Mouse (Mus musculus) splenic B cell, adult 2 months (primary cell): ENCODE measurements at regions not wholly inside any gene's neighbourhood (a gene's known extent, or its start where the extent isn't known, plus 50 kb on each side); places are given as distances from the start of the nearest gene placed in this dataset.

Experiments
- DNase-seq: peaks from one replicate; pipeline ENCODE4 v3.0.0-alpha.2; 2011; ENCODE audit warnings: low read depth, low spot score
- H3K27me3 ChIP-seq: 2 replicates; pipeline ENCODE4 v1.6.1; 2012; ENCODE audit warnings: mild to moderate bottlenecking, low read length, moderate library complexity, mixed read lengths; ENCODE audit not compliant: control insufficient read depth, poor library complexity, insufficient read depth, severe bottlenecking
- H3K36me3 ChIP-seq: 2 replicates; pipeline ENCODE4 v1.6.1; 2012; ENCODE audit warnings: mild to moderate bottlenecking, low read length, moderate library complexity, mixed read lengths; ENCODE audit not compliant: control insufficient read depth, poor library complexity, insufficient read depth, severe bottlenecking

GRCm38 (mm10) chr1:138771307-138772011 is 76.9 kb downstream of the Lhx9 start:
- Histone ChIP-seq H3K27me3 (no peaks in the 10 kb centered on the region), H3K36me3 (no peaks in the 10 kb centered on the region)
- DNase-seq: no peak

DNA sequence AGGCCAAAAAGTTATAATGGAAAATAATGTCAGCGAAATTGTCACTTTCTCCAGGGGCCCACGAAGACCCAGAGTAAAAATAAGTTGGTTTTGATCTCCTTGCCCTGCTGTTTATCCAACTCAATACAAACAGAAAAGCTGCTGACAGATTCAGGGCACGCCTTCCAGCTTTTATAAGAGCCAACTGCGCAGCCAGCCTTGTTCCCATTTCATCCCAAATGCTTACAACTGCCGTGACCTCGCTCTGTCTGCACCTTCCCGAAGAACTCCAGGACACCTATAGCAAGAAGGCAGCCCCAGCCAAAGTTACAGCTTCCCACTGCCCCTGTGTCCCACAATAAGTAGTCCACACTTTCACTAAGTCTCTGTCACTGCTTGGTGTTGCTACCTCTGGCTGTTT is 85.5 kb downstream of the Lhx9 start:
- DNase-seq: no peak
- Histone ChIP-seq H3K36me3 (no peaks in the 10 kb centered on the region), H3K27me3 (no peaks in the 10 kb centered on the region; the same call in 1 of the 2 replicates)

DNA sequence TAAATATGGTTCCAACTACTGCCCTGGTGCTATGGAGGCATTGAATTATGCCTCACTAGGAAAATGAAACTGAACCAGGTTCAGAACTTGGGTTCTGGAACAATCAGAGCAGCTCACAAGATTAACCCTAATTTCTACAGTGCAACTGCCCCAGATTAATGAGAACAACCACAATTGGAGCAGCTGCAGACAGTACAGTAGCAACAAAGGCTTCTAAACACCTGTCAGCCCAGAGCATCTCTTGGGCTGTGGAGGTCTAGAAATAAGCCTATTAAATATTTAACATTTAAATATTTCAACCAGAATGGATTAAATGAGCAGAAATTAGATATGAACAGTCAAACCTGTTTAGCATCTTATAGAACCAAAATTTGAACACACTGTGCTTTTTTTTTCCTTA is 90.6 kb downstream of the Lhx9 start:
- no peak for DNase-seq
- H3K27me3 ChIP-seq: no peaks in the 10 kb centered on the region

DNA sequence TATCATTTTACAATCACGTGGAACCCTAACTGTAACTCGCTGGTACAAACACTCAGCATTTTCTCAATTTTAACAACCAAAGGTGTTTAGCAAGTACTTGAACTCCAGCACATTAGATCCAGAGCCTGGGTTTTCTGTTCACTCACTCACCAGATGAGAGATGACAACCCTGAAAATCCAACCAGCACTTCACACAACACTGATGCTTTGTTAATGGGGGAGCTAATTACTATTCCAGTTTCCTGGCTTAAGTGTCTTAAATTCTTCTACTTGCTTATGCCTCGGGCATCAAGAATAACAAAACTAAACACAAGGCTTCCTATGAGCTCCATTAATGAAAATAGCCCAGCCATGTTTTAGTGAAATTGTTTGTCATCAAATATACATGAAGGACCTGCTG is 113.4 kb upstream of the Nek7 start:
- Histone ChIP-seq H3K36me3 (no peaks in the 10 kb centered on the region), H3K27me3 (no peaks in the 10 kb centered on the region; the same call in 1 of the 2 replicates)
- no peak for DNase-seq

More for the DNA sequence above, 90.6 kb downstream of the Lhx9 start:
- no peaks in the 10 kb centered on the region for H3K36me3 ChIP-seq

DNA sequence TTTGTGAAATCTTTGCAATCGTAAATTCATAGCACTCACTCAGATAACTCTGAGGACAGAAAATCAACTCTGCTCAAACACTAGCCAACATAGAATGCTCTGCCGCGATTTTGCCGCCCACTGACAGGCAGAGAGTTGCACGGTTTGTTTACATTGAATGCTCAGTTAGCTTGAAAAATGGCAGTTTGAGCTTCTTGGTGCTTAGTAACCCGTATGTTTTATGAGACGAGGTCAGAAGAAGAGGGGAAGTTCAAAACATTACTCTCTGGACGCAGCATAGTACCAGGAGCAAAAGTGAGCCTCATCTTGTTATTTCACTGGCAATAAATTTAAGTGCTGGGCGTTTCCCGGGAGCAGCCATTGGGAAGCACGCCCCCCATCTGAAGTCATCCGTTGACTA is 111.1 kb upstream of the Nek7 start:
- no peaks in the 10 kb centered on the region for H3K36me3 ChIP-seq
- no peak for DNase-seq
- no peaks in the 10 kb centered on the region for H3K27me3 ChIP-seq

DNA sequence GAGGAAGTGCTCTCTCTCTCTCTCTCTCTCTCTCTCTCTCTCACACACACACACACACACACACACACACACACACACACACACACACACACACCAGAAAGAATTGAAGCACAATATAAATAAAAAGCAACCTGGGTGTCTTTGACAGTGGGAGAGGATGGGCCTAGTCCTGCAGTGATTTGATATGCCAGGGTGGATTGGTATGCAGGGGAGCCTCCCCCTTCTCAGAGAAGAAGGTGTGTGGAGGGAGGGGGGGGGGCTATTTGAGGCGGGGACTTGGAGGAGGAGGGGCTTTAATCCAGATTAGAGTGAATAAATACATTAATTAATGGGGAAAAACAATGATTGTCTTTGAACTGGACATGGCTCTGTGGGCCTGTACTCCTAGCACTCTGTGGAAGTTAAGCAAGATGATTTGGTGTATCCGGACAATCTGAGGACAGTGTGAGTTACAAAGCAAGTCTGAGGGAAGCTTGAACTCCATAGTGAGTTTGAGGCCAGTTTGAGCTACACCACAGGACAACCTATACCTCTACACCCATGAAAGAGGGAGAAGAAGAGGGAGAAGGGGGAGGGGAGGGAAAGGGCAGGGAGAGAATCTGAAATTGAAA is 109.3 kb upstream of the Nek7 start:
- Histone ChIP-seq H3K36me3 (no peaks in the 10 kb centered on the region), H3K27me3 (no peaks in the 10 kb centered on the region)
- no peak for DNase-seq

DNA sequence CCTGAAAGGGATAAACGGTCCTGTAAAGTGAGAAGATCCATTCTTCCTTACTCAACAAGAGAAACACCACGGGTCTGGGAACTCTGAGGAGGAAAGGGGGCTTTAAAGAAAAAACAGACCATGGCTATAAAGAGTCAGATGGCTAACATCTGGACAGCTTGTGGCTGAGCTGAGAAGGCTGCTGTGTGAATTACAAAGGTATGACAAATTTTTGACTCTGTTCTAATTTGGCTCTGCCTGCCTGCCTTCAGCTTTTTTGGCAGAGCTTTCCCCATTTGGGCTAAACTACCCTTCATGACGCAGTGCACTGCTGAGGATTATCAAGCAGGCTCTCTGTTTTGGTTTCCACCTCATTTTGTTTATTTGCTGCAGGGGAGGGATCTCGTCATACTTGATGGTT is 100.8 kb upstream of the Nek7 start:
- Histone ChIP-seq H3K36me3 (no peaks in the 10 kb centered on the region), H3K27me3 (no peaks in the 10 kb centered on the region)
- no peak for DNase-seq

- Histone ChIP-seq H3K27me3 (no peaks in the 10 kb centered on the region), H3K36me3 (no peaks in the 10 kb centered on the region)
- no peak for DNase-seq
Observed at GRCm38 (mm10) chr1:138719297-138719696, 99.4 kb upstream of the Nek7 start.

DNA sequence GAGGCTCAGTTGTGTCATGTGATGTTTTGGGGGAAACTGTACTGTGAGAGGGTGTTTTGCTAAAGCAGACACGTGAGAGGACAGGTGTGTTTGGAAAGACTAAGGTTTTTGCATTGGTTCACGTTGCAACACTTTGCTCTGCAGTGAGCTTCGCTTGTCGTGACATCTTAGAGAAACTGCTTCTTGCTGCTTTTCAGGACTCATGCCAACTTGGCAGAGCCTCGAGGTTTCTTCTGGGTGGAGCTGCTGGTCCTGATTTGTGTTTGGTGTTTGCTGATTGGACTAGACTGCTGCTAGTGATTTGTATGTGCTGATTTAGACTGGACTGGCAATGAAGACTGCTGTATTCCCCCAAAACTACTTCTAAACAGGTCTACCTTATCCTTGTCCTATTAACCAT is 97.0 kb upstream of the Nek7 start:
- DNase-seq: no peak
- Histone ChIP-seq H3K36me3 (no peaks in the 10 kb centered on the region), H3K27me3 (no peaks in the 10 kb centered on the region; the same call in 1 of the 2 replicates)

DNA sequence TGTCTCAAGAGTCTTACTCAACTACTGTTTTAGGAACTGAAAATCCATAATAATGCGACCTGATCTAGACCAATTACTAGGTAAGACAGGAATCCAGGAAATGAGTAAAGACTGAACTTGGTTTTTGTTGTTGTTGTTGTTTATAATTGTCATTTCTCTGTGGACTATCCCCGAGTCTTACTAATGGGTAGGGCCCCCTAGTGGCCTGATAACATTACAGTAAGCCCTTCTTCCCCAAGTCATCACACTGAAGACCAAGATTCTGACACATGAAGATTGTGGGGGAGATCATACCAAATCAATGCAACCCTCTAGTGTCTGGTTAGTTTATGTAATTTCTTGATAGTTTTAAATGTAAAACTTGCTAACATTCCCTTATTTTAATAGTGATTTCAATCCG is 95.2 kb upstream of the Nek7 start:
- DNase-seq: peak; percentile 42
- Histone ChIP-seq H3K36me3 (no peaks in the 10 kb centered on the region), H3K27me3 (no peaks in the 10 kb centered on the region; the same call in 1 of the 2 replicates)

GRCm38 (mm10) chr1:138709229-138709608 is 89.3 kb upstream of the Nek7 start:
- no peaks in the 10 kb centered on the region; the same call in 1 of the 2 replicates for H3K27me3 ChIP-seq
- DNase-seq: no peak
- no peaks in the 10 kb centered on the region for H3K36me3 ChIP-seq

- no peaks in the 10 kb centered on the region for H3K36me3 ChIP-seq
- no peaks in the 10 kb centered on the region; the same call in 1 of the 2 replicates for H3K27me3 ChIP-seq
- no peak for DNase-seq
Observed at GRCm38 (mm10) chr1:138708507-138709228, 88.7 kb upstream of the Nek7 start.

GRCm38 (mm10) chr1:138707913-138708312 is 88.0 kb upstream of the Nek7 start:
- H3K36me3 ChIP-seq: no peaks in the 10 kb centered on the region
- H3K27me3 ChIP-seq: no peaks in the 10 kb centered on the region

DNA sequence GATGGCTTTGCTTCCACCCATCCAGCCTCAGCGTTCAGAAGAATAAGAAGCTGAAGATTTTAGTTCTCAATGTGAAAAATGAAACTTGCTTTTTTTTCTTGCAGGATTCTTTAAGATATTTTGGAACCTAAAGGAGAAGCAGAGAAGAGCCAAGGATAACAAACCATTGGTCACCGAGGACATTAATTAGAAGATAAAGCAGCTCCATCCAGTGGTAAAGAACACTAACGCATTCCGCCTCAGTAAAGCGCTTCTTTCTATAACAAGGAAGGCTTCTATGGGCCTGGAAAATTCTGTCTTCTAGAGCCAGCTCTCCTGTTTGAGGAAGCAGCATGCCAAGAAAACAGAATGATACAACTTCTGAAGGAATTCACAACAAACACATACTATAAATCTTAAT is 83.3 kb upstream of the Nek7 start:
- Histone ChIP-seq H3K27me3 (no peaks in the 10 kb centered on the region), H3K36me3 (no peaks in the 10 kb centered on the region)
- DNase-seq: no peak

More at GRCm38 (mm10) chr1:138707913-138708312, 88.0 kb upstream of the Nek7 start:
- no peak for DNase-seq

- Histone ChIP-seq H3K36me3 (no peaks in the 10 kb centered on the region), H3K27me3 (no peaks in the 10 kb centered on the region)
- no peak for DNase-seq
Observed at GRCm38 (mm10) chr1:138689234-138689633, 69.3 kb upstream of the Nek7 start.
